29 mouse cellular contexts compared by ENCODE assay signal in genomic region chr6:35121925-35122324, GRCm38 (mm10).
"Had no signal": no experiment of that assay in that cellular context is flagged by ENCODE, and none has a peak within 500 bp of the region (broad histone marks: within the 10 kb centered on the region; RNA-seq: fewer than 3 reads in every experiment).

No protein-coding gene starts in this region.

- H3K4me2 ChIP-seq: limb, embryonic 12.5 days; limb, embryonic 13.5 days; limb, embryonic 15.5 days; liver, embryonic 11.5 days; liver, embryonic 12.5 days; liver, embryonic 13.5 days; liver, embryonic 15.5 days; lung, embryonic 14.5 days; lung, embryonic 15.5 days; midbrain, embryonic 11.5 days; midbrain, embryonic 12.5 days; midbrain, embryonic 13.5 days; midbrain, embryonic 15.5 days had no signal

- H3K27ac ChIP-seq: limb, embryonic 10.5 days; limb, embryonic 12.5 days; limb, embryonic 13.5 days; limb, embryonic 15.5 days; liver, embryonic 12.5 days; liver, embryonic 13.5 days; liver, embryonic 14.5 days; liver, embryonic 15.5 days; lung, embryonic 15.5 days; macrophage; midbrain, embryonic 12.5 days; midbrain, embryonic 13.5 days; midbrain, embryonic 15.5 days had no signal

- H3K9me3 ChIP-seq: limb, embryonic 10.5 days; limb, embryonic 12.5 days; limb, embryonic 13.5 days; limb, embryonic 15.5 days; liver, embryonic 12.5 days; liver, embryonic 13.5 days; liver, embryonic 15.5 days; lung, embryonic 15.5 days; megakaryocyte, embryonic 14.5 days; midbrain, embryonic 12.5 days; midbrain, embryonic 13.5 days; midbrain, embryonic 15.5 days had no signal

- ATAC-seq: liver, embryonic 12.5 days; lung, postnatal 0 days; midbrain, embryonic 13.5 days; midbrain, embryonic 15.5 days; midbrain, embryonic 16.5 days had no signal

- H3K9ac ChIP-seq: limb, embryonic 12.5 days; limb, embryonic 13.5 days; limb, embryonic 15.5 days; liver, embryonic 12.5 days; liver, embryonic 13.5 days; liver, embryonic 14.5 days; liver, embryonic 15.5 days; liver, postnatal 0 days; lung, embryonic 14.5 days; lung, embryonic 15.5 days; midbrain, embryonic 12.5 days; midbrain, embryonic 13.5 days; midbrain, embryonic 15.5 days had no signal

- H3K4me1 ChIP-seq: limb, embryonic 10.5 days; limb, embryonic 12.5 days; limb, embryonic 13.5 days; limb, embryonic 15.5 days; lung, embryonic 15.5 days; midbrain, embryonic 12.5 days; midbrain, embryonic 13.5 days; midbrain, embryonic 15.5 days had no signal

- H3K27me3 ChIP-seq: limb, embryonic 12.5 days; limb, embryonic 13.5 days; limb, embryonic 15.5 days; liver, embryonic 12.5 days; liver, embryonic 13.5 days; liver, embryonic 15.5 days; lung, embryonic 15.5 days; megakaryocyte, embryonic 14.5 days; midbrain, embryonic 12.5 days; midbrain, embryonic 13.5 days; midbrain, embryonic 15.5 days had no signal

- H3K36me3 ChIP-seq: liver, embryonic 13.5 days; lung, embryonic 15.5 days; midbrain, embryonic 15.5 days had no signal

- DNase-seq: left cerebral cortex, postnatal 4 days; liver, embryonic 13.5 days; lung, adult 18-20 months; lung, adult 2 months; lung, embryonic 14.5 days; lung, postnatal 10 days; lung, postnatal 14 days; lung, postnatal 36 days; lung, postnatal 4 days; midbrain, embryonic 14.5 days had no signal

- H3K4me3 ChIP-seq: limb, embryonic 10.5 days; limb, embryonic 12.5 days; limb, embryonic 13.5 days; limb, embryonic 15.5 days; liver, embryonic 12.5 days; liver, embryonic 13.5 days; liver, embryonic 15.5 days; lung, embryonic 15.5 days; megakaryocyte, embryonic 14.5 days; midbrain, embryonic 12.5 days; midbrain, embryonic 13.5 days; midbrain, embryonic 15.5 days; myocyte had no signal
